Mouse (Mus musculus): ENCODE data around the gene Nans. TPM values are rescaled to one million over a fixed set of nuclear protein-coding genes. Genes with fewer than 3 reads are reported as not detected.

Nans gene
- polyA plus RNA-seq (2016; fragmentation: Nextera tagmentation; extraction: Ambion mirVana) = 75.7 and 78.4 TPM in 2 replicates

- Histone ChIP-seq H3K4me3 (peak within 1 kb of the TSS; percentile 82), H3K27me3 (replicated peaks) (no peaks in the 10 kb centered on the region), H3K4me2 (peak within 1 kb of the TSS; percentile 79), H3K9ac (peak within 1 kb of the TSS; percentile 86), H3K36me3 (peaks cover 33% of the 10 kb centered on the region), H3K27ac (peak within 1 kb of the TSS; percentile 85), H3K9me3 (replicated peaks) (no peaks in the 10 kb centered on the region), H3K4me1 (peaks cover 56% of the 10 kb centered on the region)
- peak; percentile 97 for ATAC-seq
- WGBS (ENCODE audit: insufficient replicate concordance) = under 1% methylated on average over 58 of the region's 58 CpGs
Measured at GRCm38 (mm10) chr4:46489028-46489925, at the start of gene Nans. TSS of gene Nans (plus strand) at chr4:46489248.

GRCm38 (mm10) chr4:46442501-46442900 lies 46.5 kb upstream of the Nans start:
- Histone ChIP-seq H3K9me3 (replicated peaks) (no peaks in the 10 kb centered on the region), H3K36me3 (no peaks in the 10 kb centered on the region), H3K27ac (peak overlapping the region; percentile 32), H3K4me2 (no peak overlapping the region), H3K27me3 (replicated peaks) (no peaks in the 10 kb centered on the region), H3K9ac (peak overlapping the region; percentile 12; the same call in 1 of the 2 replicates), H3K4me3 (no peak overlapping the region), H3K4me1 (peaks cover 49% of the 10 kb centered on the region)
- WGBS (ENCODE audit: insufficient replicate concordance) = 61% methylated on average over 4 of the region's 4 CpGs
- 0 out of 2 replicates have a peak, but pooled peaks have one; percentile 33 for ATAC-seq

GRCm38 (mm10) chr4:46445237-46445945 lies 43.7 kb upstream of the Nans start:
- H3K27ac ChIP-seq = peak overlapping the region; percentile 99

GRCm38 (mm10) chr4:46447461-46447860 lies 41.6 kb upstream of the Nans start:
- H3K4me1 ChIP-seq = peaks cover 62% of the 10 kb centered on the region
- H3K9ac ChIP-seq = peak overlapping the region; percentile 100
- WGBS (ENCODE audit: insufficient replicate concordance) = 29% methylated on average over 1 of the region's 1 CpGs

More at GRCm38 (mm10) chr4:46445237-46445945, 43.7 kb upstream of the Nans start:
- Histone ChIP-seq H3K4me3 (no peak overlapping the region), H3K4me2 (no peak overlapping the region), H3K4me1 (peaks cover 65% of the 10 kb centered on the region), H3K27me3 (replicated peaks) (no peaks in the 10 kb centered on the region), H3K36me3 (no peaks in the 10 kb centered on the region), H3K9me3 (replicated peaks) (no peaks in the 10 kb centered on the region), H3K9ac (peak overlapping the region; percentile 51; the same call in 1 of the 2 replicates)
- ATAC-seq = no peak
- whole genome bisulfite sequencing (ENCODE audit: insufficient replicate concordance) = 78% methylated on average over 9 of the region's 9 CpGs

GRCm38 (mm10) chr4:46448886-46449285 lies 40.2 kb upstream of the Nans start:
- H3K27me3 ChIP-seq (replicated peaks) = no peaks in the 10 kb centered on the region
- H3K36me3 ChIP-seq = peaks cover 16% of the 10 kb centered on the region
- peaks cover 67% of the 10 kb centered on the region for H3K4me1 ChIP-seq
- H3K4me3 ChIP-seq = no peak overlapping the region
- H3K4me2 ChIP-seq = peak overlapping the region; percentile 89
- WGBS (ENCODE audit: insufficient replicate concordance) = 38% methylated on average over 6 of the region's 6 CpGs
- peak; percentile 14 for ATAC-seq
- H3K9ac ChIP-seq = peak overlapping the region; percentile 100
- H3K27ac ChIP-seq = peak overlapping the region; percentile 99
- no peaks in the 10 kb centered on the region for H3K9me3 ChIP-seq (replicated peaks)

More at GRCm38 (mm10) chr4:46447461-46447860, 41.6 kb upstream of the Nans start:
- H3K4me3 ChIP-seq = no peak overlapping the region
- H3K9me3 ChIP-seq (replicated peaks) = no peaks in the 10 kb centered on the region
- H3K27ac ChIP-seq = peak overlapping the region; percentile 99
- H3K4me2 ChIP-seq = no peak overlapping the region
- ATAC-seq = no peak
- H3K27me3 ChIP-seq (replicated peaks) = no peaks in the 10 kb centered on the region
- peaks cover 6% of the 10 kb centered on the region for H3K36me3 ChIP-seq

- Histone ChIP-seq H3K27ac (peak overlapping the region; percentile 99), H3K9me3 (replicated peaks) (no peaks in the 10 kb centered on the region), H3K4me2 (peak overlapping the region; percentile 89), H3K36me3 (peaks cover 19% of the 10 kb centered on the region), H3K9ac (peak overlapping the region; percentile 100), H3K4me3 (peak overlapping the region; percentile 95), H3K4me1 (peaks cover 76% of the 10 kb centered on the region), H3K27me3 (replicated peaks) (no peaks in the 10 kb centered on the region)
- 21% methylated on average over 7 of the region's 7 CpGs for WGBS (ENCODE audit: insufficient replicate concordance)
- ATAC-seq = no peak
Measured at GRCm38 (mm10) chr4:46450020-46450518, 39.0 kb upstream of the Nans start.

- Histone ChIP-seq H3K9me3 (replicated peaks) (no peaks in the 10 kb centered on the region), H3K9ac (peak within 1 kb of the TSS; percentile 100), H3K4me2 (peak within 1 kb of the TSS; percentile 89), H3K27ac (peak within 1 kb of the TSS; percentile 99), H3K36me3 (peaks cover 24% of the 10 kb centered on the region), H3K4me1 (peaks cover 76% of the 10 kb centered on the region), H3K4me3 (peak within 1 kb of the TSS; percentile 95), H3K27me3 (replicated peaks) (no peaks in the 10 kb centered on the region)
- ATAC-seq = peak; percentile 91
- under 1% methylated on average over 65 of the region's 66 CpGs for WGBS (ENCODE audit: insufficient replicate concordance)
Measured at GRCm38 (mm10) chr4:46450519-46451131, 38.4 kb upstream of the Nans start, which contains the start of gene Anp32b. TSS of gene Anp32b (plus strand) at chr4:46450902.

- Histone ChIP-seq H3K4me3 (peak overlapping the region; percentile 95), H3K27ac (peak overlapping the region; percentile 99), H3K4me1 (peaks cover 78% of the 10 kb centered on the region), H3K36me3 (peaks cover 31% of the 10 kb centered on the region), H3K9ac (peak overlapping the region; percentile 100), H3K9me3 (replicated peaks) (no peaks in the 10 kb centered on the region), H3K4me2 (peak overlapping the region; percentile 89), H3K27me3 (replicated peaks) (no peaks in the 10 kb centered on the region)
- ATAC-seq = peak; percentile 0; the same call in 1 of the 2 replicates
- WGBS (ENCODE audit: insufficient replicate concordance) = under 1% methylated on average over 63 of the region's 70 CpGs
Measured at GRCm38 (mm10) chr4:46451240-46451757, 37.7 kb upstream of the Nans start.

GRCm38 (mm10) chr4:46451758-46452480 lies 37.1 kb upstream of the Nans start:
- peak; percentile 4; the same call in 1 of the 2 replicates for ATAC-seq
- H3K4me3 ChIP-seq = peak overlapping the region; percentile 95
- H3K4me1 ChIP-seq = peaks cover 79% of the 10 kb centered on the region
- H3K36me3 ChIP-seq = peaks cover 37% of the 10 kb centered on the region
- WGBS (ENCODE audit: insufficient replicate concordance) = under 1% methylated on average over 105 of the region's 111 CpGs
- no peaks in the 10 kb centered on the region for H3K27me3 ChIP-seq (replicated peaks)
- peak overlapping the region; percentile 89 for H3K4me2 ChIP-seq
- no peaks in the 10 kb centered on the region for H3K9me3 ChIP-seq (replicated peaks)
- peak overlapping the region; percentile 100 for H3K9ac ChIP-seq
- peak overlapping the region; percentile 99 for H3K27ac ChIP-seq

GRCm38 (mm10) chr4:46452481-46452850 lies 36.6 kb upstream of the Nans start:
- Histone ChIP-seq H3K4me2 (peak overlapping the region; percentile 89), H3K9ac (peak overlapping the region; percentile 100), H3K4me3 (peak overlapping the region; percentile 95), H3K4me1 (peaks cover 79% of the 10 kb centered on the region), H3K27me3 (replicated peaks) (no peaks in the 10 kb centered on the region), H3K9me3 (replicated peaks) (no peaks in the 10 kb centered on the region), H3K36me3 (peaks cover 43% of the 10 kb centered on the region), H3K27ac (peak overlapping the region; percentile 99)
- peak; percentile 41 for ATAC-seq
- WGBS (ENCODE audit: insufficient replicate concordance) = under 1% methylated on average over 19 of the region's 19 CpGs
